Mouse (Mus musculus) forebrain, embryonic 14.5 days (tissue): ENCODE measurements around the gene Magoh. TPM values are rescaled to one million over a fixed set of nuclear protein-coding genes. Genes with fewer than 3 reads are reported as not detected.

Experiments
- ATAC-seq: fragments of 200-750 bp; cut with Nextera tagmentation; 2 replicates; pipeline ENCODE4 v1.8.0; 2017; ENCODE audit warnings: mild to moderate bottlenecking, moderate library complexity
- DNase-seq: peaks from one replicate; pipeline ENCODE4 v3.0.0-alpha.2; 2015; ENCODE audit warnings: low spot score
- H3K27ac ChIP-seq: fragments of 300-500 bp; sonication (generic); 2 replicates; pipeline ENCODE4 v1.5.1; 2014; ENCODE audit warnings: low read depth, mild to moderate bottlenecking, control low read depth, low read length, moderate library complexity
- H3K27me3 ChIP-seq: fragments of 300-500 bp; sonication (generic); replicated peaks from 2 replicates; pipeline ENCODE4 v1.6.1; 2014; ENCODE audit warnings: low read length, control low read depth, mixed read lengths; ENCODE audit not compliant: control insufficient read depth, insufficient read depth
- H3K36me3 ChIP-seq: fragments of 300-500 bp; sonication (generic); 2 replicates; pipeline ENCODE4 v1.6.1; 2014; ENCODE audit warnings: low read length, control low read depth; ENCODE audit not compliant: control insufficient read depth, insufficient read depth
- H3K4me1 ChIP-seq: fragments of 300-500 bp; sonication (generic); 2 replicates; pipeline ENCODE4 v1.6.1; 2014; ENCODE audit warnings: antibody characterized with exemption, low read length, control low read depth; ENCODE audit not compliant: control insufficient read depth, insufficient read depth
- H3K4me2 ChIP-seq: fragments of 300-500 bp; sonication (generic); 2 replicates; pipeline ENCODE4 v1.6.1; 2014; ENCODE audit warnings: mild to moderate bottlenecking, control low read depth, low read length
- H3K4me3 ChIP-seq: fragments of 300-500 bp; sonication (generic); 2 replicates; pipeline ENCODE4 v1.5.1; 2014; ENCODE audit warnings: low read depth, low read length, control low read depth
- H3K9ac ChIP-seq: fragments of 300-500 bp; sonication (generic); 2 replicates; pipeline ENCODE4 v1.6.1; 2014; ENCODE audit warnings: mild to moderate bottlenecking, low read length, control low read depth, moderate library complexity
- H3K9me3 ChIP-seq: fragments of 300-500 bp; sonication (generic); replicated peaks from 2 replicates; pipeline ENCODE4 v1.6.1; 2016; ENCODE audit warnings: low read length, control low read depth, mixed read lengths; ENCODE audit not compliant: control insufficient read depth
- WGBS: fragments of 180-500 bp; shearing (Covaris S2); extraction: QIAGEN DNeasy Blood & Tissue Kit; methylation state at CpG from one replicate; pipeline ENCODE4 v1.1.7; 2014; 5-methylcytosine and 5-hydroxymethylcytosine counted together
- polyA plus RNA-seq: library from polyadenylated mRNA; unstranded; fragments of >200 nt; fragmentation: Nextera tagmentation; extraction: Ambion mirVana; gene quantifications from 2 replicates; pipeline ENCODE4 v1.2.1, GENCODE M21; 2014

Magoh gene
- 151 and 175 TPM in 2 replicates for polyA plus RNA-seq

DNA sequence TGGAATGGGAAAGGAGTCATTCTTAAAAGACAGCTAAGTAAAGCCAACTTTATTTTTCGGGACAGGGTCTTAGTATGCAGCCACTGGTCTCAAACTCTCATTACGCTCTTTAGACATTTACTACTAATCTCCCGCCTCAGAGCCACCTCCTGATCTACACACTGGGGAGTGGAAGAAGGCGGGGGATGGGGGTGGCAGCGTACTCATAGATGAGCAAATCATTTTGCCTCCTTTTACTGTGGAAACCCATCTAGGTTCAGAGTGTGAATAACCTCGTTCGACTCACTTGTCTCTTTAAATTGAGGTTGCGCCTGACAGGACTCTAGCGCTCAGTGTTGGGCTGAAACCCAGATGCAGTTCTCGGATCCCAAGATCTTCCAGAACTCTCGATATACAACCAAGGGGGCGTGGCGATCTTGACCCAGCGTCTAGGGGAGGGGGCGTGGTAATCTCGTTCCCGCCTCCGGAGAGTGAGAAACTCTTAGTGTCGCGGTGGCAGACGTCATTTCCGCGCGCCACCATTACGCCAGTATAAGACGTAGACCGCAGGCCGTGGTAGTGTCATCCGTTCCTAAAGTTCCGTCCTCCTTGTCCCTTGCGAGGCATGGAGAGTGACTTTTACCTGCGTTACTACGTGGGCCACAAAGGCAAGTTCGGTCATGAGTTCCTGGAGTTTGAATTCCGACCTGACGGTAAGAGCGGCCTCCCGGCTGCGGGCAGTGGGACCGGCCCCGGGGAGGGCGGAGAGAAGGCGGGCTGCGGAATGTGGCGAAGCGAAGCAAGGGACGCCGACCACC, at the start of gene Magoh:
Gene Magoh (plus strand): TSS at position 502 of the 797 bp plus-strand sequence.
- Histone ChIP-seq H3K4me1 (peaks cover 5% of the 10 kb centered on the region), H3K4me3 (peak within 1 kb of the TSS; percentile 77), H3K27me3 (no peaks in the 10 kb centered on the region), H3K4me2 (peak within 1 kb of the TSS; percentile 59), H3K27ac (peak within 1 kb of the TSS; percentile 63; the same call in 1 of the 2 replicates), H3K36me3 (peaks cover 46% of the 10 kb centered on the region), H3K9ac (peak within 1 kb of the TSS; percentile 81), H3K9me3 (no peaks in the 10 kb centered on the region)
- 2% methylated on average over 48 of the region's 48 CpGs for whole genome bisulfite sequencing
- peak; percentile 96 for ATAC-seq
- peak; percentile 98 for DNase-seq

DNA sequence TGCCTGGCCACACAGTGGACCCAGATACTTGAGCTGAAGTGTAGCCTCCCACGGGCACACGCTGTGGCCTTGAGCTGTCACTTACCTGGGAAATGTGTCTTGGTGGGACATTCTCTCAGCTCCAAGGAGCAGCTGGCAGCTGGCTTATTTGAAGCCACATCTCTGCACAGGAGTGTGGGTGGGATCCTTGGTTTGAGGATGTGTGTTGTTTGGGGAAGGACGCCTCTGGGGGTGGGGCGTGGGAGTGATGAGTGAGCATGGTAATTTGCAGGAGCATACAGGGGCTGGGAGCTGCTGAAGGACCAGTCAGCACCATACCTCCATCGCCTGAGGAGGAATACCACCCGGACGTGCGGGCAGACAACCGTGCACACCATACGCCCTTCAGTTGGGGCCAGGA, 49.4 kb upstream of the Magoh start:
- no peak overlapping the region for H3K4me3 ChIP-seq
- H3K9me3 ChIP-seq = no peaks in the 10 kb centered on the region
- H3K4me1 ChIP-seq = peaks cover 99% of the 10 kb centered on the region
- H3K4me2 ChIP-seq = no peak overlapping the region
- peaks cover 9% of the 10 kb centered on the region; the same call in 1 of the 2 replicates for H3K36me3 ChIP-seq
- H3K27ac ChIP-seq = peak overlapping the region; percentile 89
- peak overlapping the region; percentile 29 for H3K9ac ChIP-seq
- ATAC-seq = no peak
- DNase-seq = no peak
- WGBS = 53% methylated on average over 10 of the region's 10 CpGs
- H3K27me3 ChIP-seq = no peaks in the 10 kb centered on the region

- peak overlapping the region; percentile 89 for H3K27ac ChIP-seq
- peaks cover 99% of the 10 kb centered on the region for H3K4me1 ChIP-seq
- peak overlapping the region; percentile 29; the same call in 1 of the 2 replicates for H3K9ac ChIP-seq
- H3K27me3 ChIP-seq = no peaks in the 10 kb centered on the region
- no peak overlapping the region for H3K4me3 ChIP-seq
- 20% methylated on average over 7 of the region's 7 CpGs for WGBS
- DNase-seq (peak; percentile 68), ATAC-seq (peak; percentile 18; the same call in 1 of the 2 replicates)
- H3K36me3 ChIP-seq = peaks cover 13% of the 10 kb centered on the region; the same call in 1 of the 2 replicates
- no peak overlapping the region for H3K4me2 ChIP-seq
- H3K9me3 ChIP-seq = no peaks in the 10 kb centered on the region
Observed at GRCm38 (mm10) chr4:107830821-107831221, 48.7 kb upstream of the Magoh start.

GRCm38 (mm10) chr4:107831678-107832077, 47.9 kb upstream of the Magoh start:
- H3K4me1 ChIP-seq = peaks cover 99% of the 10 kb centered on the region
- no peaks in the 10 kb centered on the region for H3K9me3 ChIP-seq
- H3K4me2 ChIP-seq = no peak overlapping the region
- no peak for DNase-seq
- no peaks in the 10 kb centered on the region for H3K27me3 ChIP-seq
- no peak for ATAC-seq
- peaks cover 20% of the 10 kb centered on the region for H3K36me3 ChIP-seq
- H3K27ac ChIP-seq = peak overlapping the region; percentile 89
- H3K9ac ChIP-seq = no peak overlapping the region
- WGBS = 90% methylated on average over 6 of the region's 6 CpGs
- no peak overlapping the region for H3K4me3 ChIP-seq

DNA sequence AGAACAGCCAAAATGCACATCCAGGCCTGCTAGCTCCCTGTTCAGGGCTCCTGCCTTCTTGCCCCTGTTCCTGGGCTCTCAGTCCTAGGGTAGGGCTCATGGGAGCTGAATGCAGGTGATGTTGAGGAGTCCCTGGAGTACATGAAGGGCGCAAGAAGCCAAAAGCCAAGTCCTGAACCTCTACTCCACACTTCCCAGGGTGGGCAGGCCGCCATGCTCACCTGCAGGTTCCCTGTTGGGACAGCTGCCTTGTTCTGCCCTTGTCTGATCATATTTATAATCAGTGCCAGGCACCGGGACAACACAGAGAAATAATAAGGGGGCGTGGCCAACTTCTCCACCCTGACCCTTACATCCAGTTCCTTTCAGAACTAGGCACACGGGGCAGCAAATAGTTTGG, 46.0 kb upstream of the Magoh start:
- no peaks in the 10 kb centered on the region for H3K9me3 ChIP-seq
- H3K36me3 ChIP-seq = peaks cover 20% of the 10 kb centered on the region
- H3K27me3 ChIP-seq = no peaks in the 10 kb centered on the region
- WGBS = 66% methylated on average over 5 of the region's 5 CpGs
- no peak overlapping the region for H3K9ac ChIP-seq
- H3K4me1 ChIP-seq = peaks cover 97% of the 10 kb centered on the region
- H3K4me2 ChIP-seq = no peak overlapping the region
- DNase-seq = no peak
- no peak overlapping the region for H3K4me3 ChIP-seq
- peak overlapping the region; percentile 96 for H3K27ac ChIP-seq
- ATAC-seq = no peak

GRCm38 (mm10) chr4:107834643-107835314, 44.8 kb upstream of the Magoh start:
- DNase-seq = peak; percentile 83
- ATAC-seq = peak; percentile 19
- Histone ChIP-seq H3K4me3 (no peak overlapping the region), H3K36me3 (peaks cover 27% of the 10 kb centered on the region), H3K9me3 (no peaks in the 10 kb centered on the region), H3K4me1 (peaks cover 91% of the 10 kb centered on the region), H3K4me2 (peak overlapping the region; percentile 21; the same call in 1 of the 2 replicates), H3K9ac (peak overlapping the region; percentile 60), H3K27ac (peak overlapping the region; percentile 96), H3K27me3 (no peaks in the 10 kb centered on the region)
- WGBS = 38% methylated on average over 22 of the region's 22 CpGs

- DNase-seq = peak; percentile 75
Observed at GRCm38 (mm10) chr4:107835508-107835909, 44.0 kb upstream of the Magoh start.

DNA sequence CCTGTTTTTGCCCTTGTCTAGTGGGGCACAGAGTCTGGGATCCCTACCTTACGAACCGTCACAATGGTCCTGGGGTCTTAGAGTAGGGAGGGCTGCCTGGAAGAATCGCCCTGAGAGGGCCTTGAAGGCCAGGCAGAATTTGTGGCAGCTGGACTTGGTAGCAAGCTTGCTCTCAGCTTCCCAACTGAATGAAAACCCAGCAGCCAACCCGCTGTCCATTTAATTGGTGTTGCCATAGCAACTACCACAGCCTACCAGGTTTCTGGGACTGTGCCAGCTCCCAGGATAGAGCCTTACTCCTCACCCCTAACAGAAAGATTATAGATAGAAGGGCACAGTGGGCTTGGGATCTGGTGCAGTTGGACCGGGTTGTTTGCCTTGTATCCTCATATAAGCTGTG, 42.8 kb upstream of the Magoh start:
- Histone ChIP-seq H3K4me2 (peak overlapping the region; percentile 30), H3K9ac (peak overlapping the region; percentile 60; the same call in 1 of the 2 replicates), H3K27me3 (no peaks in the 10 kb centered on the region), H3K36me3 (peaks cover 27% of the 10 kb centered on the region), H3K27ac (peak overlapping the region; percentile 96), H3K4me3 (no peak overlapping the region), H3K4me1 (peaks cover 73% of the 10 kb centered on the region), H3K9me3 (no peaks in the 10 kb centered on the region)
- 4% methylated on average over 5 of the region's 5 CpGs for WGBS
- DNase-seq (peak; percentile 97), ATAC-seq (peak; percentile 51)

More at GRCm38 (mm10) chr4:107835508-107835909, 44.0 kb upstream of the Magoh start:
- ATAC-seq = peak; percentile 30
- H3K27me3 ChIP-seq = no peaks in the 10 kb centered on the region
- H3K27ac ChIP-seq = peak overlapping the region; percentile 96
- WGBS = 0% methylated on average over 5 of the region's 5 CpGs
- no peaks in the 10 kb centered on the region for H3K9me3 ChIP-seq
- H3K9ac ChIP-seq = peak overlapping the region; percentile 60
- H3K36me3 ChIP-seq = peaks cover 27% of the 10 kb centered on the region
- no peak overlapping the region for H3K4me3 ChIP-seq
- peak overlapping the region; percentile 30; the same call in 1 of the 2 replicates for H3K4me2 ChIP-seq
- H3K4me1 ChIP-seq = peaks cover 84% of the 10 kb centered on the region
